Mouse (Mus musculus): ENCODE results near the gene Xxylt1. TPM values are rescaled to one million over a fixed set of nuclear protein-coding genes. Genes with fewer than 3 reads are reported as not detected.

Xxylt1 gene
- polyA plus RNA-seq, 1 experiment, result 18.0 TPM

GRCm38 (mm10) chr16:31027675-31028074 lies 53.6 kb downstream of the Xxylt1 start:
- no peaks in the 10 kb centered on the region for H3K27me3 ChIP-seq (ENCODE audit: control insufficient read depth, insufficient read depth, low read length)
- no peaks in the 10 kb centered on the region for H3K36me3 ChIP-seq (ENCODE audit: control insufficient read depth, insufficient read depth, low read length)
- H3K27ac ChIP-seq (ENCODE audit: insufficient read depth, low read length), result no peak overlapping the region
- H3K4me1 ChIP-seq (ENCODE audit: control insufficient read depth, insufficient read depth, insufficient read length), result peaks cover 11% of the 10 kb centered on the region; the same call in 1 of the 2 replicates
- TF ChIP-seq POLR2A (IDR thresholded peaks at IDR 0.05; ENCODE audit: low read depth, low read length), result no peak
- TF ChIP-seq CTCF (IDR thresholded peaks at IDR 0.05; ENCODE audit: extremely low read depth, insufficient read depth, insufficient read length, insufficient replicate concordance), result no peak
- DNase-seq (ENCODE audit: low read depth in 1 of 2, low spot score in 2 of 2), result no peak
- H3K4me3 ChIP-seq (ENCODE audit: extremely low read depth, insufficient read depth, insufficient read length), result no peak overlapping the region

DNA sequence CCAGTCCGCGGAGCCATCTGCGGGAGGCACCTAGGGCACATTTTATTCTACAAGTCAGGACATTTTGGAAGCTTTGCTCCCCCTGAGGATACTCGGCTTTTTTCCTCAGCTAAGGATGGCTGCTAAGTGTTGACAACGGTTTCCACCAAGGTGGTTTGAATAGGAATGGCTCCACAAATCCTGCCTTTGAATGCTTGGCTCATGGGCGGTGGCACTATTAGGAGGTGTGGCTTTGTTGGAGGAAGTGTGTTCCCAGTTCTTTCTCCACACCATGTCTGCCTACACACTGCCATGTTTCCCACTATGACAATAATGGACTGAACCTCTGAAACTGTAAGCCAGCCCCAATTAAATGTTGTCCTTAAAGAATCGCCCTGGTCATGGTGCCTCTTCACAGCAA lies 55.7 kb downstream of the Xxylt1 start:
- Histone ChIP-seq H3K4me1 (ENCODE audit: control insufficient read depth, insufficient read depth, insufficient read length) (peaks cover 17% of the 10 kb centered on the region; the same call in 1 of the 2 replicates), H3K36me3 (ENCODE audit: control insufficient read depth, insufficient read depth, low read length) (no peaks in the 10 kb centered on the region), H3K27ac (ENCODE audit: insufficient read depth, low read length) (no peak overlapping the region), H3K27me3 (ENCODE audit: control insufficient read depth, insufficient read depth, low read length) (no peaks in the 10 kb centered on the region), H3K4me3 (ENCODE audit: extremely low read depth, insufficient read depth, insufficient read length) (no peak overlapping the region)
- no peak for DNase-seq (ENCODE audit: low read depth in 1 of 2, low spot score in 2 of 2)
- TF ChIP-seq CTCF (IDR thresholded peaks at IDR 0.05; ENCODE audit: extremely low read depth, insufficient read depth, insufficient read length, insufficient replicate concordance) (no peak), POLR2A (IDR thresholded peaks at IDR 0.05; ENCODE audit: low read depth, low read length) (no peak)
- WGBS, result 94% methylated on average over 7 of the region's 7 CpGs

DNA sequence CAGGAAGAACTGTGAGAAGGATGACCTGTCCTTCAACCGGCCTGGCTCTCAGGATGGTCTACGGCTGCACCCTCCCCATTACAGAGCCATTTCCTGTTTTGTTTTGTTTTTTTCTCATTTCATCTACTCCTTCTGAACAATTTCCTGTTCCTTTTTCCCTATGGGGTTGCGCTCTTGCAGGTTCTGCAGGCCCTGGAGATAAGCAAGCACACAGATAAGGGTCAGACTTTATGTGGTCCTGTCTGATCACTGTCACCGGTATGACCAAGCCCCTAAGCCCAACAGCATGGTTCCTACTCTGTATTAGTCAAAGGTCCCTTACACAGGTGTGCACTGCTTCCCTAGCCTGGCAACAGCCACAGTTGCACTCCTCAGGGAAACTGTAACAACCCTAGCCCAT lies 56.2 kb downstream of the Xxylt1 start:
- 21% methylated on average over 4 of the region's 4 CpGs for WGBS
- no peak for DNase-seq (ENCODE audit: low read depth in 1 of 2, low spot score in 2 of 2)
- Histone ChIP-seq H3K27ac (ENCODE audit: insufficient read depth, low read length) (no peak overlapping the region), H3K27me3 (ENCODE audit: control insufficient read depth, insufficient read depth, low read length) (no peaks in the 10 kb centered on the region), H3K36me3 (ENCODE audit: control insufficient read depth, insufficient read depth, low read length) (no peaks in the 10 kb centered on the region), H3K4me1 (ENCODE audit: control insufficient read depth, insufficient read depth, insufficient read length) (peaks cover 17% of the 10 kb centered on the region; the same call in 1 of the 2 replicates), H3K4me3 (ENCODE audit: extremely low read depth, insufficient read depth, insufficient read length) (no peak overlapping the region)
- TF ChIP-seq CTCF (IDR thresholded peaks at IDR 0.05; ENCODE audit: extremely low read depth, insufficient read depth, insufficient read length, insufficient replicate concordance) (no peak), POLR2A (IDR thresholded peaks at IDR 0.05; ENCODE audit: low read depth, low read length) (no peak)

- Histone ChIP-seq H3K4me1 (ENCODE audit: control insufficient read depth, insufficient read depth, insufficient read length) (peaks cover 17% of the 10 kb centered on the region; the same call in 1 of the 2 replicates), H3K27me3 (ENCODE audit: control insufficient read depth, insufficient read depth, low read length) (no peaks in the 10 kb centered on the region), H3K27ac (ENCODE audit: insufficient read depth, low read length) (no peak overlapping the region), H3K36me3 (ENCODE audit: control insufficient read depth, insufficient read depth, low read length) (no peaks in the 10 kb centered on the region), H3K4me3 (ENCODE audit: extremely low read depth, insufficient read depth, insufficient read length) (no peak overlapping the region)
- DNase-seq (ENCODE audit: low read depth in 1 of 2, low spot score in 2 of 2), result no peak
- no peak for TF ChIP-seq POLR2A (IDR thresholded peaks at IDR 0.05; ENCODE audit: low read depth, low read length)
- no peak for TF ChIP-seq CTCF (IDR thresholded peaks at IDR 0.05; ENCODE audit: extremely low read depth, insufficient read depth, insufficient read length, insufficient replicate concordance)
- WGBS, result 43% methylated on average over 7 of the region's 7 CpGs
Observed at GRCm38 (mm10) chr16:31024221-31024620, 57.0 kb downstream of the Xxylt1 start.

DNA sequence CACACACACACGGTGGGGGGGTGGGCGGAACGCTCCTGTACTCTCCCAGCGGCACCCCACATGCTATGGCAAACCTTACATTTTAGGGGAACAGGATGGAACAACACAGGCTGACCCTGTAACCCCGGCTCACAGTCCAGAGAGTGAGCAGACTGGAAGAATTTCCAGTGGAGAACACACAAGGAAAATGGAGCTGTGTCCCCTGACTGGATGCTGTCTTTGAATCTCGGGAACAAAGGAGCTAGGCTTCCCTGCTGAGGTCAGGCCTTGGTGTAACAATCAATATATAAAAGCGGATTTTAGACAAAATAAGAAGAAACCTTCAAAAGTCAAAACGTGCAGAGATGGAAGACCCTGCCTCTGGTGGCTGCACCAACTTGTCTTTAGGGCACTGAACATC lies 57.4 kb downstream of the Xxylt1 start:
- no peak overlapping the region for H3K27ac ChIP-seq (ENCODE audit: insufficient read depth, low read length)
- WGBS, result 91% methylated on average over 8 of the region's 8 CpGs
- no peak overlapping the region for H3K4me3 ChIP-seq (ENCODE audit: extremely low read depth, insufficient read depth, insufficient read length)
- no peaks in the 10 kb centered on the region for H3K36me3 ChIP-seq (ENCODE audit: control insufficient read depth, insufficient read depth, low read length)
- H3K27me3 ChIP-seq (ENCODE audit: control insufficient read depth, insufficient read depth, low read length), result no peaks in the 10 kb centered on the region
- peaks cover 14% of the 10 kb centered on the region; the same call in 1 of the 2 replicates for H3K4me1 ChIP-seq (ENCODE audit: control insufficient read depth, insufficient read depth, insufficient read length)
- DNase-seq (ENCODE audit: low read depth in 1 of 2, low spot score in 2 of 2), result no peak
- TF ChIP-seq POLR2A (IDR thresholded peaks at IDR 0.05; ENCODE audit: low read depth, low read length) (no peak), CTCF (IDR thresholded peaks at IDR 0.05; ENCODE audit: extremely low read depth, insufficient read depth, insufficient read length, insufficient replicate concordance) (no peak)

DNA sequence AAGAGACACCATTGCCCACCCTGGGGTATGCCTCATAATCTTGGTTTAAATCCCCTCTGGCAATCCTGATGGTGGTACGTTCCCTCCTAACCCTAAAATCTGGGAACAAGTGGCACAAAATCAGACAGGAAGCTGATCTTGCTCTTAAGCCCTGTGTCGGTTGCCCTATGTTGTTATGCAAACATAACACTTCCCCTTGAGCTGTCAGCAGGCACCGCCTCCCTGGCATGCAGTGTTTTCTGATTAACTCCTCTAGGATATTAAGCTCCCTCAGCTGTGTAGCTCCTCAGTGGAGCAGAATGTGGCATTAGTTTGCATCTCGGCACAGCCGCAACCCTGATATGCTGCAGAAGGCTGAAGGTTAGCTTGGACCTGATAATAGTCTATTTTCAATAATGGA lies 58.9 kb downstream of the Xxylt1 start:
- H3K27me3 ChIP-seq (ENCODE audit: control insufficient read depth, insufficient read depth, low read length), result no peaks in the 10 kb centered on the region
- H3K4me3 ChIP-seq (ENCODE audit: extremely low read depth, insufficient read depth, insufficient read length), result no peak overlapping the region
- no peak for TF ChIP-seq CTCF (IDR thresholded peaks at IDR 0.05; ENCODE audit: extremely low read depth, insufficient read depth, insufficient read length, insufficient replicate concordance)
- TF ChIP-seq POLR2A (IDR thresholded peaks at IDR 0.05; ENCODE audit: low read depth, low read length), result no peak
- H3K36me3 ChIP-seq (ENCODE audit: control insufficient read depth, insufficient read depth, low read length), result no peaks in the 10 kb centered on the region
- no peak overlapping the region for H3K27ac ChIP-seq (ENCODE audit: insufficient read depth, low read length)
- 34% methylated on average over 5 of the region's 5 CpGs for WGBS
- DNase-seq (ENCODE audit: low read depth in 1 of 2, low spot score in 2 of 2), result no peak
- peaks cover 14% of the 10 kb centered on the region; the same call in 1 of the 2 replicates for H3K4me1 ChIP-seq (ENCODE audit: control insufficient read depth, insufficient read depth, insufficient read length)

- TF ChIP-seq CTCF (IDR thresholded peaks at IDR 0.05; ENCODE audit: extremely low read depth, insufficient read depth, insufficient read length, insufficient replicate concordance) (no peak), POLR2A (IDR thresholded peaks at IDR 0.05; ENCODE audit: low read depth, low read length) (no peak)
- Histone ChIP-seq H3K4me3 (ENCODE audit: extremely low read depth, insufficient read depth, insufficient read length) (no peak overlapping the region), H3K36me3 (ENCODE audit: control insufficient read depth, insufficient read depth, low read length) (no peaks in the 10 kb centered on the region), H3K4me1 (ENCODE audit: control insufficient read depth, insufficient read depth, insufficient read length) (peaks cover 7% of the 10 kb centered on the region; the same call in 1 of the 2 replicates), H3K27me3 (ENCODE audit: control insufficient read depth, insufficient read depth, low read length) (no peaks in the 10 kb centered on the region), H3K27ac (ENCODE audit: insufficient read depth, low read length) (no peak overlapping the region)
- no peak for DNase-seq (ENCODE audit: low read depth in 1 of 2, low spot score in 2 of 2)
- WGBS, result 91% methylated on average over 3 of the region's 3 CpGs
Observed at GRCm38 (mm10) chr16:31019514-31019913, 61.7 kb downstream of the Xxylt1 start.

Data from spleen, adult 2 months (tissue).